13 mouse cellular contexts compared by ENCODE assay signal in the genomic region with DNA sequence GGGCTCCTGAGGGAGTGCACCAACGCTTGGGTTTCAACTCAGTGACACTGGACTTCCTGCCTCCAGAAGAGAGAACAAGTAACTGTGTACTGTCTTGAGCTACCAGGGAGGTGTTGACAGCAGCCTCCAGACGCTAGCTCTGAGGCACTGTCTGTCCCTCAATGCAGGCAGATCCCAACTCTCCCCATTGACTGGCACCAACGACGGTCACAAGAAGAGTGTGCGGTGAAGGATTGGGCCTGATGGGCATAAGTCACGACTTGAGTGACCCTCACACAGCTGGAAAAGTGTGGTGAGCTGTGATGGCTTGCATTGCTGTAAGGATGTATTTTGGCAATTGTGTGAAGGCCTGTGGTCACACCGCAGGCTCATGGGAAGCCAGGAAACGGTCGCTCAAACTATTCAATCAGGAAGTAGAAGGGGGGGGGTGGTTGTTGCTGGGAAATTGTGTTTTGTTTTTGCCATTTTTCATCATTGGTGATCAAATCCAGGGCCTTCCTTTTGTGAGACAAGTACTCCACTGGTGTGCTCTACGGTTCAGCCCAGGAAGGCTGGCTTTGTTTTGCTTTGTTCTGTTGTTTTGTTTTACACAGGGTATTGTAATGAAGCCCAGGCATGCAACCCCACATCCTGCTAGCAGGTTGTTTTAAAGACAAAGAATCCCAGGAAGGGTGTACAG. TPM values are rescaled to one million over a fixed set of nuclear protein-coding genes. Genes with fewer than 3 reads are reported as not detected.
A peak's percentile ranks its signal among the peaks of the same experiment; 100 is the strongest.
DNase-seq lines count a peak whose midpoint lies in the region; ATAC-seq and TF ChIP-seq lines count a peak whose summit lies in the region.
"Had no signal": no experiment of that assay in that cellular context is flagged by ENCODE, and none has a peak within 500 bp of the region (broad histone marks: within the 10 kb centered on the region; RNA-seq: fewer than 3 reads in every experiment).

No protein-coding gene starts in this region.

- no peak for DNase-seq in hindbrain, embryonic 10.5 days (ENCODE audit: low spot score)
- peak; percentile 91 for DNase-seq in heart, embryonic 10.5 days (ENCODE audit: low spot score)
- no peak for DNase-seq in hindbrain, postnatal 0 days (ENCODE audit: low spot score)
- no peak for DNase-seq in right cerebral cortex, postnatal 25 days

- 60% methylated on average over 10 of the region's 10 CpGs for WGBS in hindbrain, embryonic 10.5 days
- WGBS in hindbrain, embryonic 12.5 days = 57% methylated on average over 10 of the region's 10 CpGs
- 34% methylated on average over 10 of the region's 10 CpGs for WGBS in heart, embryonic 10.5 days
- 55% methylated on average over 10 of the region's 10 CpGs for WGBS in lung, embryonic 16.5 days
- 67% methylated on average over 10 of the region's 10 CpGs for WGBS in forebrain, embryonic 16.5 days
- WGBS in hindbrain, postnatal 0 days = 59% methylated on average over 10 of the region's 10 CpGs

- no peak for ATAC-seq in hindbrain, embryonic 12.5 days (ENCODE audit: low FRiP score)
- ATAC-seq in CD4-positive, CD25-positive, alpha-beta regulatory T cell, adult 4 months = peak; percentile 62
- ATAC-seq in lung, embryonic 16.5 days (ENCODE audit: low read depth) = peak; percentile 63
- ATAC-seq in forebrain, embryonic 16.5 days = no peak
- ATAC-seq in hindbrain, postnatal 0 days = no peak
- ATAC-seq: forebrain, embryonic 13.5 days had no signal

- no peak overlapping the region for H3K4me3 ChIP-seq in hindbrain, embryonic 10.5 days
- no peak overlapping the region for H3K4me3 ChIP-seq in hindbrain, embryonic 12.5 days
- H3K4me3 ChIP-seq in heart, embryonic 10.5 days = 0 out of 2 replicates have a peak overlapping the region, but pooled peaks have one; percentile 24
- no peak overlapping the region for H3K4me3 ChIP-seq in lung, embryonic 16.5 days (ENCODE audit: low read length)
- H3K4me3 ChIP-seq in forebrain, embryonic 16.5 days (replicated peaks; ENCODE audit: low read length) = no peak overlapping the region
- H3K4me3 ChIP-seq in hindbrain, postnatal 0 days (ENCODE audit: low read length) = no peak overlapping the region
- H3K4me3 ChIP-seq: forebrain, embryonic 13.5 days had no signal

- peaks cover 8% of the 10 kb centered on the region; the same call in 1 of the 2 replicates for H3K4me1 ChIP-seq in hindbrain, embryonic 10.5 days (replicated peaks)
- no peaks in the 10 kb centered on the region for H3K4me1 ChIP-seq in hindbrain, embryonic 12.5 days
- H3K4me1 ChIP-seq in heart, embryonic 10.5 days = peaks cover 33% of the 10 kb centered on the region
- no peaks in the 10 kb centered on the region; the same call in 1 of the 2 replicates for H3K4me1 ChIP-seq in lung, embryonic 16.5 days (replicated peaks; ENCODE audit: control insufficient read depth, insufficient read depth, low read length)
- no peaks in the 10 kb centered on the region for H3K4me1 ChIP-seq in forebrain, embryonic 16.5 days (replicated peaks; ENCODE audit: control insufficient read depth, insufficient read depth, low read length)
- H3K4me1 ChIP-seq in hindbrain, postnatal 0 days (ENCODE audit: insufficient read depth, low read length) = no peaks in the 10 kb centered on the region
- H3K4me1 ChIP-seq: forebrain, embryonic 13.5 days had no signal

- H3K4me2 ChIP-seq in hindbrain, embryonic 12.5 days (replicated peaks) = no peak overlapping the region
- no peak overlapping the region for H3K4me2 ChIP-seq in lung, embryonic 16.5 days (ENCODE audit: low read depth, low read length)
- no peak overlapping the region for H3K4me2 ChIP-seq in forebrain, embryonic 16.5 days (ENCODE audit: low read length)
- H3K4me2 ChIP-seq in hindbrain, postnatal 0 days (ENCODE audit: low read depth, low read length) = no peak overlapping the region
- H3K4me2 ChIP-seq: forebrain, embryonic 13.5 days had no signal

- H3K9me3 ChIP-seq in hindbrain, embryonic 10.5 days = no peaks in the 10 kb centered on the region; the same call in 1 of the 2 replicates
- H3K9me3 ChIP-seq in hindbrain, embryonic 12.5 days (replicated peaks) = no peaks in the 10 kb centered on the region
- H3K9me3 ChIP-seq in heart, embryonic 10.5 days = no peaks in the 10 kb centered on the region
- no peaks in the 10 kb centered on the region for H3K9me3 ChIP-seq in lung, embryonic 16.5 days (ENCODE audit: control insufficient read depth, low read length)
- H3K9me3 ChIP-seq in forebrain, embryonic 16.5 days (ENCODE audit: control insufficient read depth, low read length) = no peaks in the 10 kb centered on the region
- H3K9me3 ChIP-seq in hindbrain, postnatal 0 days (ENCODE audit: low read length) = no peaks in the 10 kb centered on the region

- H3K27me3 ChIP-seq in hindbrain, embryonic 10.5 days (ENCODE audit: insufficient read depth, poor library complexity, severe bottlenecking) = no peaks in the 10 kb centered on the region
- no peaks in the 10 kb centered on the region for H3K27me3 ChIP-seq in hindbrain, embryonic 12.5 days
- H3K27me3 ChIP-seq in heart, embryonic 10.5 days (ENCODE audit: insufficient read depth, poor library complexity, severe bottlenecking) = no peaks in the 10 kb centered on the region
- no peaks in the 10 kb centered on the region for H3K27me3 ChIP-seq in lung, embryonic 16.5 days (ENCODE audit: control insufficient read depth, insufficient read depth, low read depth, low read length)
- no peaks in the 10 kb centered on the region for H3K27me3 ChIP-seq in forebrain, embryonic 16.5 days (replicated peaks; ENCODE audit: control insufficient read depth, insufficient read depth, low read length)
- H3K27me3 ChIP-seq in hindbrain, postnatal 0 days (ENCODE audit: insufficient read depth, low read length) = no peaks in the 10 kb centered on the region
- H3K27me3 ChIP-seq: forebrain, embryonic 13.5 days had no signal

- no peak overlapping the region for H3K9ac ChIP-seq in hindbrain, embryonic 12.5 days
- H3K9ac ChIP-seq in lung, embryonic 16.5 days (ENCODE audit: low read length) = no peak overlapping the region
- H3K9ac ChIP-seq in forebrain, embryonic 16.5 days (replicated peaks; ENCODE audit: low read depth, low read length) = no peak overlapping the region
- no peak overlapping the region for H3K9ac ChIP-seq in hindbrain, postnatal 0 days (replicated peaks; ENCODE audit: low read length)
- H3K9ac ChIP-seq: forebrain, embryonic 13.5 days had no signal

- 0 out of 2 replicates have a peak overlapping the region, but pooled peaks have one; percentile 35 for H3K27ac ChIP-seq in hindbrain, embryonic 10.5 days
- no peak overlapping the region for H3K27ac ChIP-seq in hindbrain, embryonic 12.5 days
- H3K27ac ChIP-seq in heart, embryonic 10.5 days = peak overlapping the region; percentile 80
- peak overlapping the region; percentile 69 for H3K27ac ChIP-seq in lung, embryonic 16.5 days (ENCODE audit: low read length)
- no peak overlapping the region for H3K27ac ChIP-seq in forebrain, embryonic 16.5 days (ENCODE audit: low read length)
- H3K27ac ChIP-seq in hindbrain, postnatal 0 days = no peak overlapping the region
- H3K27ac ChIP-seq: forebrain, embryonic 13.5 days had no signal

- TF ChIP-seq CTCF in hindbrain, postnatal 0 days (IDR thresholded peaks at IDR 0.05; ENCODE audit: low read depth) = no peak

- no peaks in the 10 kb centered on the region for H3K36me3 ChIP-seq in hindbrain, embryonic 10.5 days
- H3K36me3 ChIP-seq in hindbrain, embryonic 12.5 days = no peaks in the 10 kb centered on the region
- H3K36me3 ChIP-seq in heart, embryonic 10.5 days = no peaks in the 10 kb centered on the region
- H3K36me3 ChIP-seq in lung, embryonic 16.5 days (ENCODE audit: control insufficient read depth, insufficient read depth, low read length) = no peaks in the 10 kb centered on the region
- H3K36me3 ChIP-seq in forebrain, embryonic 16.5 days (ENCODE audit: control insufficient read depth, insufficient read depth) = no peaks in the 10 kb centered on the region
- H3K36me3 ChIP-seq in hindbrain, postnatal 0 days (ENCODE audit: insufficient read depth, low read length) = no peaks in the 10 kb centered on the region

RNA-seq across cellular contexts. Expression of gene Scgb3a1, which starts 4.5 kb away (rescaled TPM):
- polyA plus RNA-seq in hindbrain, embryonic 10.5 days (2016; fragmentation: Nextera tagmentation; extraction: Ambion mirVana) = not detected in 2 replicates
- not detected in 2 replicates for polyA plus RNA-seq in hindbrain, embryonic 12.5 days (2016; fragmentation: Nextera tagmentation; extraction: Ambion mirVana)
- under 1 TPM in 1 of 2 experiments, not detected in 1; 0.56 TPM for polyA plus RNA-seq in CD4-positive, CD25-positive, alpha-beta regulatory T cell, adult 4 months (2017; shearing (Covaris generic))
- polyA plus RNA-seq in heart, embryonic 10.5 days (2016; fragmentation: Nextera tagmentation; extraction: Ambion mirVana) = 0.30 and 1.3 TPM in 2 replicates
- polyA plus RNA-seq in lung, embryonic 16.5 days (2015; fragmentation: Nextera tagmentation; extraction: Ambion mirVana) = 3.1 and 12.6 TPM in 2 replicates
- not detected in 2 replicates for polyA plus RNA-seq in forebrain, embryonic 16.5 days (2015; fragmentation: Nextera tagmentation; extraction: Ambion mirVana)
- total RNA-seq in hindbrain, postnatal 0 days (2014; rRNA removed) = not detected in 2 replicates
- 0.33 and 0.55 TPM in 2 replicates for polyA plus RNA-seq in hindbrain, postnatal 0 days (2015; fragmentation: Nextera tagmentation; extraction: Ambion mirVana)
- total RNA-seq: CH12.LX had no signal
- polyA plus RNA-seq: brain, embryonic 14.5 days; forebrain, embryonic 13.5 days; neural tube, embryonic 11.5 days; stomach, embryonic 16.5 days had no signal

RNA-seq across cellular contexts. Expression of gene Flt4, which starts 49.9 kb away (rescaled TPM):
- 4.3 and 5.4 TPM in 2 replicates for polyA plus RNA-seq in hindbrain, embryonic 10.5 days (2016; fragmentation: Nextera tagmentation; extraction: Ambion mirVana)
- 3.3 and 4.0 TPM in 2 replicates for polyA plus RNA-seq in hindbrain, embryonic 12.5 days (2016; fragmentation: Nextera tagmentation; extraction: Ambion mirVana)
- polyA plus RNA-seq in CD4-positive, CD25-positive, alpha-beta regulatory T cell, adult 4 months (2017; shearing (Covaris generic)) = not detected
- polyA plus RNA-seq in heart, embryonic 10.5 days (2016; fragmentation: Nextera tagmentation; extraction: Ambion mirVana) = 7.3 and 8.2 TPM in 2 replicates
- polyA plus RNA-seq in lung, embryonic 16.5 days (2015; fragmentation: Nextera tagmentation; extraction: Ambion mirVana) = 8.8 and 10.7 TPM in 2 replicates
- polyA plus RNA-seq in forebrain, embryonic 16.5 days (2015; fragmentation: Nextera tagmentation; extraction: Ambion mirVana) = 1.4 and 1.7 TPM in 2 replicates
- total RNA-seq in hindbrain, postnatal 0 days (2014; rRNA removed) = 2.5 and 3.7 TPM in 2 replicates
- 1.2 TPM in 2 replicates for polyA plus RNA-seq in hindbrain, postnatal 0 days (2015; fragmentation: Nextera tagmentation; extraction: Ambion mirVana)

RNA-seq across cellular contexts. Expression of gene Cnot6, which starts 53.6 kb away (rescaled TPM):
- polyA plus RNA-seq in hindbrain, embryonic 10.5 days (2016; fragmentation: Nextera tagmentation; extraction: Ambion mirVana) = 57.3 and 60.8 TPM in 2 replicates
- 92.2 and 93.1 TPM in 2 replicates for polyA plus RNA-seq in hindbrain, embryonic 12.5 days (2016; fragmentation: Nextera tagmentation; extraction: Ambion mirVana)
- 10 to 100 TPM; 19.6 to 30.0 TPM for polyA plus RNA-seq in CD4-positive, CD25-positive, alpha-beta regulatory T cell, adult 4 months (2017; shearing (Covaris generic))
- 47.0 and 56.0 TPM in 2 replicates for polyA plus RNA-seq in heart, embryonic 10.5 days (2016; fragmentation: Nextera tagmentation; extraction: Ambion mirVana)
- polyA plus RNA-seq in lung, embryonic 16.5 days (2015; fragmentation: Nextera tagmentation; extraction: Ambion mirVana) = 54.2 and 57.1 TPM in 2 replicates
- 55.1 and 68.1 TPM in 2 replicates for polyA plus RNA-seq in forebrain, embryonic 16.5 days (2015; fragmentation: Nextera tagmentation; extraction: Ambion mirVana)
- 32.0 and 38.5 TPM in 2 replicates for total RNA-seq in hindbrain, postnatal 0 days (2014; rRNA removed)
- 32.7 and 33.0 TPM in 2 replicates for polyA plus RNA-seq in hindbrain, postnatal 0 days (2015; fragmentation: Nextera tagmentation; extraction: Ambion mirVana)

Comparison
In these comparisons a context has a peak if more than half of its experiments do, and no peak if none do; other contexts are left out.
1. H3K27ac ChIP-seq: peak in hindbrain, embryonic 10.5 days (single experiment), heart, embryonic 10.5 days (single experiment) and lung, embryonic 16.5 days (single experiment); none in hindbrain, embryonic 12.5 days (single experiment), forebrain, embryonic 16.5 days (single experiment) and hindbrain, postnatal 0 days (single experiment).
2. ATAC-seq: peak in CD4-positive, CD25-positive, alpha-beta regulatory T cell, adult 4 months (single experiment) and lung, embryonic 16.5 days (single experiment); none in hindbrain, embryonic 12.5 days (single experiment), forebrain, embryonic 16.5 days (single experiment) and hindbrain, postnatal 0 days (single experiment).